In the genomic region with DNA sequence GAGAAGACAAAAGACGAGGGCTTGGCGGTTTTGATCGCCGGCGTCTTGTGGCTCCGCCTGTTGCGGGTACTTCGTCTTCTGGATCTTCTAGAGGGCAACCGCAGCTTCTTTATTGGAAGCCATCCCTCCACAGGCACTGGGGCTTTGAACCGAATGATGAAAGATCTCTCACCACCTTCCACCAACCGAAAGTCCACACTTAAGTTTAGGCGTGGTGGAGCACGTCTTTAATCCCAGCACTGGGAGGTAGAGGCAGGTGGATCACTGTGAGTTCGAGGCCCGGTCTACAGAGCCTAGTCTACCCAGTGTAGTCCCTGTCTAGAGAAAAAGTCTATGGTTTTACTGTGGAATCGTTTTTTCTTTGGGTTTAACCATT, we compare ENCODE assay signal across 7 mouse cellular contexts. TPM values are rescaled to one million over a fixed set of nuclear protein-coding genes. Genes with fewer than 3 reads are reported as not detected.
DNase-seq lines count a peak whose midpoint lies in the region; ATAC-seq and TF ChIP-seq lines count a peak whose summit lies in the region.

No protein-coding gene starts in this region.

- ATAC-seq in lung, postnatal 0 days = peak; percentile 58
- peak; percentile 40 for ATAC-seq in erythroid progenitor cell, adult 5-6 weeks (replicated peaks; ENCODE audit: low FRiP score, poor library complexity, severe bottlenecking)
- ATAC-seq in limb, embryonic 14.5 days (ENCODE audit: low FRiP score, low read depth) = peak; percentile 58
- peak; percentile 41; the same call in 1 of the 2 replicates for ATAC-seq in stomach, embryonic 15.5 days (ENCODE audit: insufficient read depth, low FRiP score, low read depth)

- no peak for TF ChIP-seq CTCF in lung, postnatal 0 days (IDR thresholded peaks at IDR 0.05)

- H3K4me3 ChIP-seq in lung, postnatal 0 days (ENCODE audit: low read depth, low read length) = peak overlapping the region; percentile 72
- H3K4me3 ChIP-seq in limb, embryonic 14.5 days (replicated peaks; ENCODE audit: low read length) = peak overlapping the region; percentile 73
- H3K4me3 ChIP-seq in stomach, embryonic 15.5 days (replicated peaks) = peak overlapping the region; percentile 78

- no peak for DNase-seq in lung, postnatal 0 days (ENCODE audit: low spot score)
- no peak for DNase-seq in lung, postnatal 25 days (ENCODE audit: low spot score)
- DNase-seq in limb, embryonic 14.5 days (ENCODE audit: low spot score) = no peak
- no peak for DNase-seq in urinary bladder, postnatal 10 days (ENCODE audit: low spot score)
- no peak for DNase-seq in gastrocnemius, postnatal 10 days

- TF ChIP-seq POLR2A in limb, embryonic 14.5 days (IDR thresholded peaks at IDR 0.05; ENCODE audit: borderline replicate concordance, extremely low read depth, insufficient read depth, insufficient read length) = no peak

- H3K4me2 ChIP-seq in lung, postnatal 0 days (replicated peaks; ENCODE audit: low read depth, low read length) = peak overlapping the region; percentile 83
- H3K4me2 ChIP-seq in limb, embryonic 14.5 days (replicated peaks; ENCODE audit: low read depth, low read length, severe bottlenecking) = peak overlapping the region; percentile 74
- H3K4me2 ChIP-seq in stomach, embryonic 15.5 days = peak overlapping the region; percentile 66

- no peaks in the 10 kb centered on the region; the same call in 1 of the 2 replicates for H3K4me1 ChIP-seq in lung, postnatal 0 days (ENCODE audit: insufficient read depth, low read depth, low read length)
- peaks cover 7% of the 10 kb centered on the region; the same call in 1 of the 2 replicates for H3K4me1 ChIP-seq in limb, embryonic 14.5 days (ENCODE audit: control insufficient read depth, insufficient read depth, low read length)
- no peaks in the 10 kb centered on the region; the same call in 1 of the 2 replicates for H3K4me1 ChIP-seq in stomach, embryonic 15.5 days

- H3K36me3 ChIP-seq in lung, postnatal 0 days (ENCODE audit: insufficient read depth, low read length) = 0 out of 2 replicates have a peak, but pooled peaks cover 7% of the 10 kb centered on the region
- H3K36me3 ChIP-seq in limb, embryonic 14.5 days (ENCODE audit: control insufficient read depth, insufficient read depth, low read length) = peaks cover 12% of the 10 kb centered on the region
- peaks cover 16% of the 10 kb centered on the region; the same call in 1 of the 2 replicates for H3K36me3 ChIP-seq in stomach, embryonic 15.5 days

- no peak for TF ChIP-seq EP300 in lung, postnatal 0 days (IDR thresholded peaks at IDR 0.05)

- 11% methylated on average over 16 of the region's 16 CpGs for WGBS in lung, postnatal 0 days
- 13% methylated on average over 16 of the region's 16 CpGs for WGBS in limb, embryonic 14.5 days
- 13% methylated on average over 16 of the region's 16 CpGs for WGBS in stomach, embryonic 15.5 days

- no peak overlapping the region for H3K27ac ChIP-seq in lung, postnatal 0 days (ENCODE audit: low read length)
- peak overlapping the region; percentile 56; the same call in 1 of the 2 replicates for H3K27ac ChIP-seq in limb, embryonic 14.5 days (replicated peaks; ENCODE audit: low read depth, low read length)
- no peak overlapping the region for H3K27ac ChIP-seq in stomach, embryonic 15.5 days

- no peaks in the 10 kb centered on the region for H3K27me3 ChIP-seq in lung, postnatal 0 days (replicated peaks; ENCODE audit: insufficient read depth, low read length)
- H3K27me3 ChIP-seq in limb, embryonic 14.5 days (ENCODE audit: control insufficient read depth, insufficient read depth, low read length) = no peaks in the 10 kb centered on the region
- no peaks in the 10 kb centered on the region for H3K27me3 ChIP-seq in stomach, embryonic 15.5 days (replicated peaks)

- H3K9ac ChIP-seq in lung, postnatal 0 days (replicated peaks; ENCODE audit: low read depth) = peak overlapping the region; percentile 68
- H3K9ac ChIP-seq in limb, embryonic 14.5 days (ENCODE audit: low read depth, low read length, severe bottlenecking) = peak overlapping the region; percentile 75
- peak overlapping the region; percentile 57 for H3K9ac ChIP-seq in stomach, embryonic 15.5 days

- no peaks in the 10 kb centered on the region for H3K9me3 ChIP-seq in lung, postnatal 0 days (ENCODE audit: low read length)
- H3K9me3 ChIP-seq in limb, embryonic 14.5 days (ENCODE audit: control insufficient read depth, low read length) = no peaks in the 10 kb centered on the region
- H3K9me3 ChIP-seq in stomach, embryonic 15.5 days = no peaks in the 10 kb centered on the region

RNA-seq across cellular contexts. Expression of gene Noc3l, which starts 0.4 kb away (rescaled TPM):
- polyA plus RNA-seq in lung, postnatal 0 days (2015; fragmentation: Nextera tagmentation; extraction: Ambion mirVana) = 1.9 and 2.3 TPM in 2 replicates
- total RNA-seq in erythroid progenitor cell, adult 5-6 weeks (2015; ENCODE audit: low replicate concordance) = 4.0 and 8.0 TPM in 2 replicates
- total RNA-seq in erythroid progenitor cell, adult 5-6 weeks (2017; ENCODE audit: low replicate concordance) = 9.1 and 9.2 TPM in 2 replicates
- 12.3 and 15.0 TPM in 2 replicates for polyA plus RNA-seq in limb, embryonic 14.5 days (2012; rRNA removed)
- 7.7 and 7.9 TPM in 2 replicates for polyA plus RNA-seq in limb, embryonic 14.5 days (2014; fragmentation: Nextera tagmentation; extraction: Ambion mirVana)
- 6.9 and 7.6 TPM in 2 replicates for polyA plus RNA-seq in stomach, embryonic 15.5 days (2015; fragmentation: Nextera tagmentation; extraction: Ambion mirVana)
- total RNA-seq in gastrocnemius, postnatal 10 days (2021) = 1 to 10 TPM; 6.1 to 8.3 TPM

RNA-seq across cellular contexts. Expression of gene Tbc1d12, which starts 17.0 kb away (rescaled TPM):
- 2.8 and 3.3 TPM in 2 replicates for polyA plus RNA-seq in lung, postnatal 0 days (2015; fragmentation: Nextera tagmentation; extraction: Ambion mirVana)
- 6.5 and 9.2 TPM in 2 replicates for total RNA-seq in erythroid progenitor cell, adult 5-6 weeks (2015; ENCODE audit: low replicate concordance)
- total RNA-seq in erythroid progenitor cell, adult 5-6 weeks (2017; ENCODE audit: low replicate concordance) = 11.9 and 13.0 TPM in 2 replicates
- polyA plus RNA-seq in limb, embryonic 14.5 days (2012; rRNA removed) = 6.4 and 6.6 TPM in 2 replicates
- polyA plus RNA-seq in limb, embryonic 14.5 days (2014; fragmentation: Nextera tagmentation; extraction: Ambion mirVana) = 4.3 and 4.5 TPM in 2 replicates
- polyA plus RNA-seq in stomach, embryonic 15.5 days (2015; fragmentation: Nextera tagmentation; extraction: Ambion mirVana) = 2.4 and 2.6 TPM in 2 replicates
- total RNA-seq in gastrocnemius, postnatal 10 days (2021) = 1 to 10 TPM; 4.2 to 5.3 TPM
